Mouse (Mus musculus): ENCODE measurements around the gene Mthfd1l. TPM values are rescaled to one million over a fixed set of nuclear protein-coding genes. Genes with fewer than 3 reads are reported as not detected.

Gene Mthfd1l
- total RNA-seq, 2 experiments from 2014 or later: 14.6 to 15.1 TPM

DNA sequence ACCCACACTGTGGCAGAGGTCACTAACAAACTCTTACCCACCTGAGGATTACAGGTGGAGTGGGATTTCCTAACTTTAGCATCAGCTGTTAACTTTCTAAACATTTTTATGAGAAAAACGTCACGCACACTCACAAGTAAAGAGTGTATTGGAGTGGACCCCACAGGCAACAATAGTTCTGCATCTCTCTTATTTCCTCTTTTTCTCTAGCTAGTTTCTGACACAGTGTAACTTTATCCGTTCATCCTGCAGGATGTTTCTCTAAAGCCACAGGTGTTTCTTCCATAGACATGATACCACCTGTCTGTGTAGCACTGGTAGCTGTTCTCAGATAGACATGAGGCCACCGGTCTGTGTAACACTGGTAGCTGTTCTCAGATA, 238.1 kb downstream of the Mthfd1l start:
- no peak for DNase-seq (ENCODE audit: extremely low spot score in 1 of 2, low spot score in 2 of 2)
- intact Hi-C loops (cut with DNase I): no loop called here

Other genes with a start within 250 kb of the Mthfd1l start
- gene Plekhg1, start 232.8 kb upstream of the Mthfd1l start, total RNA-seq (2021): 10 to 100 TPM; 13.1 to 17.9 TPM